Comparison of ENCODE assay signal across 25 mouse cellular contexts in the genomic region with DNA sequence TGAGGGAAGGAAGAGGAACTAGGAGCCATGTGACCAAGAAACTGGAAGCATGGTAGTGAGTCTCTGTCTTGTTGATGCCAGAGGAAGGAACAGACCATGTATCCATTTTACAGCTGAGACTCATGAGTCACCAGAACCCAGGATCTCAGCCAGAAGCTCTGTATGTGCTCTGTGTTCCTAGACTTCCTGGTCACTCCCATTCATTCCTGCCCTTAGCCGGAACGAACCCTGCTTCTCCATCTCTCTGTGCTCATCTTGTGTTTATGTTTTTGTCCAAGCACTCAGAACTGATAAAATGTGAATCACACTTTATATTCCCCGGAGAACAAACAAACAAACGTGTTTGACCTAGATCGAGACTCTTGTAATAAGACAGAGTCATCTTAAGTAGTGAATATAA. TPM values are rescaled to one million over a fixed set of nuclear protein-coding genes. Genes with fewer than 3 reads are reported as not detected.
DNase-seq lines count a peak whose midpoint lies in the region; ATAC-seq and TF ChIP-seq lines count a peak whose summit lies in the region.
"Had no signal": no experiment of that assay in that cellular context is flagged by ENCODE, and none has a peak within 500 bp of the region (broad histone marks: within the 10 kb centered on the region; RNA-seq: fewer than 3 reads in every experiment).

No protein-coding gene starts in this region.

- no peak overlapping the region for H3K9ac ChIP-seq in lung, embryonic 14.5 days
- H3K9ac ChIP-seq: forebrain, embryonic 13.5 days; heart, embryonic 13.5 days; hindbrain, embryonic 14.5 days had no signal

- H3K4me2 ChIP-seq in lung, embryonic 14.5 days, result no peak overlapping the region
- H3K4me2 ChIP-seq: forebrain, embryonic 13.5 days; heart, embryonic 13.5 days; hindbrain, embryonic 14.5 days had no signal

- peak; percentile 47 for DNase-seq in lung, embryonic 14.5 days
- no peak for DNase-seq in lung, postnatal 25 days (ENCODE audit: low spot score)
- peak; percentile 9 for DNase-seq in lung, postnatal 10 days
- DNase-seq in lung, adult 2 months, result no peak
- DNase-seq in large intestine, adult 2 months (ENCODE audit: low read depth, low spot score), result peak; percentile 70
- DNase-seq in kidney, postnatal 36 days, result no peak
- DNase-seq: adrenal gland, postnatal 10 days; adrenal gland, postnatal 36 days; cerebellum, adult 18-20 months; cerebellum, adult 9-10 months; cerebellum, postnatal 14 days; gastrocnemius, postnatal 10 days; gastrocnemius, postnatal 36 days; heart, adult 2 months; heart, postnatal 14 days; heart, postnatal 4 days had no signal

- TF ChIP-seq CTCF in lung, embryonic 14.5 days (IDR thresholded peaks at IDR 0.05; ENCODE audit: low read depth), result no peak
- TF ChIP-seq CTCF in lung, adult 2 months (IDR thresholded peaks at IDR 0.05; ENCODE audit: insufficient read depth, low read length), result no peak

- H3K4me3 ChIP-seq in lung, embryonic 14.5 days (ENCODE audit: low read depth, low read length), result no peak overlapping the region
- H3K4me3 ChIP-seq in lung, adult 2 months (replicated peaks; ENCODE audit: extremely low read depth, low read depth, low read length), result no peak overlapping the region
- H3K4me3 ChIP-seq: forebrain, embryonic 10.5 days; forebrain, embryonic 13.5 days; heart, adult 2 months; heart, embryonic 10.5 days; heart, embryonic 13.5 days had no signal

- peaks cover 6% of the 10 kb centered on the region; the same call in 1 of the 2 replicates for H3K4me1 ChIP-seq in lung, embryonic 14.5 days (ENCODE audit: insufficient read depth)
- H3K4me1 ChIP-seq in lung, adult 2 months (ENCODE audit: control insufficient read depth, insufficient read depth, low read length), result no peaks in the 10 kb centered on the region
- H3K4me1 ChIP-seq: forebrain, embryonic 10.5 days; forebrain, embryonic 13.5 days; heart, embryonic 10.5 days; heart, embryonic 13.5 days had no signal

- WGBS in lung, embryonic 14.5 days, result 42% methylated on average over 5 of the region's 5 CpGs
- WGBS in lung, adult 2 months, result 45% methylated on average over 5 of the region's 5 CpGs
- WGBS in large intestine, adult 2 months, result 25% methylated on average over 5 of the region's 5 CpGs

- no peak overlapping the region for H3K27ac ChIP-seq in lung, embryonic 14.5 days (ENCODE audit: low read depth)
- H3K27ac ChIP-seq: forebrain, embryonic 10.5 days; forebrain, embryonic 13.5 days; heart, adult 2 months; heart, embryonic 10.5 days; heart, embryonic 13.5 days; hindbrain, embryonic 14.5 days; hindbrain, postnatal 0 days had no signal

- H3K9me3 ChIP-seq in lung, embryonic 14.5 days (ENCODE audit: low read depth, low read length), result no peaks in the 10 kb centered on the region
- H3K9me3 ChIP-seq: forebrain, embryonic 10.5 days; forebrain, embryonic 13.5 days; heart, embryonic 10.5 days; heart, embryonic 13.5 days had no signal

- ATAC-seq in lung, embryonic 14.5 days (ENCODE audit: insufficient read depth), result no peak; the same call in 1 of the 2 replicates
- ATAC-seq: forebrain, embryonic 13.5 days; forebrain, embryonic 16.5 days; hindbrain, postnatal 0 days; Patski had no signal

- no peak for TF ChIP-seq POLR2A in lung, adult 2 months (IDR thresholded peaks at IDR 0.05; ENCODE audit: borderline replicate concordance, extremely low read depth, low read depth, low read length)

- no peaks in the 10 kb centered on the region for H3K36me3 ChIP-seq in lung, embryonic 14.5 days (ENCODE audit: insufficient read depth)
- H3K36me3 ChIP-seq: forebrain, embryonic 10.5 days; G1E; heart, embryonic 10.5 days; heart, embryonic 13.5 days had no signal

- H3K27me3 ChIP-seq in lung, embryonic 14.5 days (ENCODE audit: insufficient read depth, low read length), result no peaks in the 10 kb centered on the region
- H3K27me3 ChIP-seq: forebrain, embryonic 13.5 days; heart, embryonic 13.5 days; Patski had no signal

RNA-seq across cellular contexts. Expression of a gene that starts 36.2 kb away (rescaled TPM):
- polyA plus RNA-seq in lung, embryonic 14.5 days (2014; fragmentation: Nextera tagmentation; extraction: Ambion mirVana), result 1.2 and 2.1 TPM in 2 replicates
- 1.0 and 1.7 TPM in 2 replicates for polyA plus RNA-seq in lung, adult 2 months (2012; rRNA removed)
- polyA plus RNA-seq in large intestine, adult 2 months (2012; rRNA removed), result 0.14 TPM in 1 of 2 replicates, not detected in the other
- polyA plus RNA-seq: G1E; heart, adult 2 months had no signal

Comparison
In these comparisons a context has a peak if more than half of its experiments do, and no peak if none do; other contexts are left out.
1. DNase-seq: peak in lung, embryonic 14.5 days (single experiment), lung, postnatal 10 days (single experiment) and large intestine, adult 2 months (single experiment); none in lung, postnatal 25 days (single experiment), lung, adult 2 months (single experiment) and kidney, postnatal 36 days (0 of 2).